Mouse (Mus musculus): ENCODE measurements around the gene Rtf2. TPM values are rescaled to one million over a fixed set of nuclear protein-coding genes. Genes with fewer than 3 reads are reported as not detected.

Rtf2 gene
- total RNA-seq, 1 experiment from 2014 or later, result 187 TPM

GRCm38 (mm10) chr2:172510899-172511298, 70.5 kb downstream of the Rtf2 start:
- no peak for ATAC-seq (replicated peaks in 1 of 2; ENCODE audit: insufficient read depth in 1 of 2, low FRiP score in 2 of 2, low TSS enrichment in 1 of 2, low read depth in 1 of 2, poor library complexity in 2 of 2, severe bottlenecking in 2 of 2)

GRCm38 (mm10) chr2:172516407-172516992, 76.1 kb downstream of the Rtf2 start:
- ATAC-seq (replicated peaks in 1 of 2; ENCODE audit: insufficient read depth in 1 of 2, low FRiP score in 2 of 2, low TSS enrichment in 1 of 2, low read depth in 1 of 2, poor library complexity in 2 of 2, severe bottlenecking in 2 of 2), result no peak

Other genes starting within 250 kb of the Rtf2 start
- not detected in 2 replicates for gene Mc3r, start 192.1 kb upstream of the Rtf2 start, total RNA-seq (2017)
- gene Fam210b, start 95.0 kb upstream of the Rtf2 start, total RNA-seq (2017), result 4.8 and 5.3 TPM in 2 replicates
- gene Aurka, start 70.0 kb upstream of the Rtf2 start, total RNA-seq (2017), result 42.8 and 50.7 TPM in 2 replicates
- 28.4 and 41.6 TPM in 2 replicates for gene Cstf1, start 69.9 kb upstream of the Rtf2 start, total RNA-seq (2017)
- 1.0 and 2.7 TPM in 2 replicates for gene Cass4, start 46.8 kb upstream of the Rtf2 start, total RNA-seq (2017)
- gene Gcnt7, start 18.0 kb downstream of the Rtf2 start, total RNA-seq (2017), result 0.13 and 0.15 TPM in 2 replicates
- 3.1 and 3.4 TPM in 2 replicates for gene Fam209, start 32.0 kb downstream of the Rtf2 start, total RNA-seq (2017)
- not detected in 2 replicates for gene Tfap2c, start 109.0 kb downstream of the Rtf2 start, total RNA-seq (2017)

Data from hematopoietic stem cell, adult 5-6 weeks (primary cell).